Mouse (Mus musculus) heart, postnatal 0 days (tissue): ENCODE measurements around the gene Zfp646. TPM values are rescaled to one million over a fixed set of nuclear protein-coding genes. Genes with fewer than 3 reads are reported as not detected.

Experiments
- ATAC-seq: fragments of 200-750 bp; cut with Nextera tagmentation; 2 replicates; pipeline ENCODE4 v1.8.0; 2017; ENCODE audit warnings: low read depth, moderate number of reproducible peaks, moderate library complexity; ENCODE audit not compliant: insufficient read depth
- DNase-seq: peaks from one replicate; pipeline ENCODE4 v3.0.0-alpha.2; 2016; ENCODE audit warnings: low spot score
- H3K27ac ChIP-seq: fragments of 300-500 bp; sonication (generic); 2 replicates; pipeline ENCODE4 v1.5.1; 2014; ENCODE audit warnings: low read depth, mild to moderate bottlenecking
- H3K27me3 ChIP-seq: fragments of 300-500 bp; sonication (generic); 2 replicates; pipeline ENCODE4 v1.6.1; 2014; ENCODE audit warnings: low read length, mixed read lengths; ENCODE audit not compliant: control insufficient read depth, insufficient read depth
- H3K36me3 ChIP-seq: fragments of 300-500 bp; sonication (generic); replicated peaks from 2 replicates; pipeline ENCODE4 v1.6.1; 2014; ENCODE audit warnings: low read length, mixed read lengths; ENCODE audit not compliant: control insufficient read depth, insufficient read depth
- H3K4me1 ChIP-seq: fragments of 300-500 bp; sonication (generic); 2 replicates; pipeline ENCODE4 v1.6.1; 2014; ENCODE audit warnings: antibody characterized with exemption; ENCODE audit not compliant: control insufficient read depth, insufficient read depth
- H3K4me2 ChIP-seq: fragments of 300-500 bp; sonication (generic); 2 replicates; pipeline ENCODE4 v1.6.1; 2014; ENCODE audit warnings: low read depth, mild to moderate bottlenecking, low read length, moderate library complexity
- H3K4me3 ChIP-seq: fragments of 300-500 bp; sonication (generic); 2 replicates; pipeline ENCODE4 v1.5.1; 2014; ENCODE audit warnings: low read depth, low read length
- H3K9ac ChIP-seq: fragments of 300-500 bp; sonication (generic); replicated peaks from 2 replicates; pipeline ENCODE4 v1.6.1; 2014; ENCODE audit warnings: low read depth, low read length, mixed read lengths
- H3K9me3 ChIP-seq: fragments of 300-500 bp; sonication (generic); replicated peaks from 2 replicates; pipeline ENCODE4 v1.6.1; 2016; ENCODE audit warnings: low read length; ENCODE audit not compliant: control insufficient read depth
- CTCF ChIP-seq: IDR thresholded peaks from 2 replicates; pipeline ENCODE4 v1.5.1; 2016; ENCODE audit warnings: antibody characterized with exemption, control low read depth, low read depth
- EP300 ChIP-seq: IDR thresholded peaks from 2 replicates; pipeline ENCODE4 v1.6.1; 2016; ENCODE audit warnings: antibody characterized with exemption, low read depth
- WGBS: fragments of 180-500 bp; shearing (Covaris S2); extraction: QIAGEN DNeasy Blood & Tissue Kit; methylation state at CpG from one replicate; pipeline ENCODE4 v1.1.7; 2014; 5-methylcytosine and 5-hydroxymethylcytosine counted together
- polyA plus RNA-seq: library from polyadenylated mRNA; unstranded; fragments of >200 nt; fragmentation: Nextera tagmentation; extraction: Ambion mirVana; gene quantifications from 2 replicates; pipeline ENCODE4 v1.2.1, GENCODE M21; 2015
- total RNA-seq: library from RNA; depleted of rRNA; stranded (reverse); fragments of >200 nt; gene quantifications from 2 replicates; pipeline ENCODE4 v1.2.3, GENCODE M21; 2014; ENCODE audit warnings: low replicate concordance

The Zfp646 gene
- total and polyA plus RNA-seq, 2 experiments from 2014 or later = 3.0 to 19.5 TPM

GRCm38 (mm10) chr7:127921516-127921915, 45.5 kb downstream of the Zfp646 start:
- TF ChIP-seq EP300 (no peak), CTCF (0 out of 2 replicates have a peak, but pooled peaks have one; percentile 22)
- Histone ChIP-seq H3K27me3 (no peaks in the 10 kb centered on the region), H3K9me3 (no peaks in the 10 kb centered on the region), H3K9ac (no peak overlapping the region), H3K4me3 (no peak overlapping the region), H3K36me3 (peaks cover 32% of the 10 kb centered on the region), H3K27ac (no peak overlapping the region), H3K4me1 (no peaks in the 10 kb centered on the region), H3K4me2 (no peak overlapping the region)
- DNase-seq = no peak
- ATAC-seq = no peak
- 61% methylated on average over 8 of the region's 8 CpGs for WGBS

GRCm38 (mm10) chr7:127922451-127923275, 46.6 kb downstream of the Zfp646 start:
- Histone ChIP-seq H3K27ac (no peak overlapping the region), H3K4me3 (no peak overlapping the region), H3K9me3 (no peaks in the 10 kb centered on the region), H3K27me3 (no peaks in the 10 kb centered on the region), H3K4me1 (no peaks in the 10 kb centered on the region), H3K4me2 (no peak overlapping the region), H3K9ac (no peak overlapping the region), H3K36me3 (peaks cover 25% of the 10 kb centered on the region)
- no peak for DNase-seq
- no peak for ATAC-seq
- TF ChIP-seq CTCF (no peak), EP300 (no peak)
- 73% methylated on average over 6 of the region's 6 CpGs for WGBS

GRCm38 (mm10) chr7:127923714-127924113, 47.7 kb downstream of the Zfp646 start:
- 91% methylated on average over 5 of the region's 5 CpGs for WGBS
- H3K36me3 ChIP-seq = peaks cover 25% of the 10 kb centered on the region
- H3K9ac ChIP-seq = no peak overlapping the region
- DNase-seq = no peak
- no peak for ATAC-seq
- H3K27ac ChIP-seq = no peak overlapping the region
- no peak for TF ChIP-seq CTCF
- TF ChIP-seq EP300 = no peak
- H3K4me3 ChIP-seq = no peak overlapping the region
- no peak overlapping the region for H3K4me2 ChIP-seq
- no peaks in the 10 kb centered on the region for H3K27me3 ChIP-seq
- H3K9me3 ChIP-seq = no peaks in the 10 kb centered on the region
- no peaks in the 10 kb centered on the region for H3K4me1 ChIP-seq

- H3K4me2 ChIP-seq = no peak overlapping the region
- 71% methylated on average over 5 of the region's 5 CpGs for WGBS
- no peak for DNase-seq
- H3K9me3 ChIP-seq = no peaks in the 10 kb centered on the region
- no peak overlapping the region for H3K9ac ChIP-seq
- ATAC-seq = no peak
- H3K4me1 ChIP-seq = 0 out of 2 replicates have a peak, but pooled peaks cover 5% of the 10 kb centered on the region
- H3K27me3 ChIP-seq = 0 out of 2 replicates have a peak, but pooled peaks cover 4% of the 10 kb centered on the region
- TF ChIP-seq EP300 (no peak), CTCF (no peak)
- H3K36me3 ChIP-seq = peaks cover 25% of the 10 kb centered on the region
- H3K4me3 ChIP-seq = no peak overlapping the region
- no peak overlapping the region for H3K27ac ChIP-seq
These were observed 49.2 kb downstream of the Zfp646 start for GRCm38 (mm10) chr7:127925252-127925651.

- no peak for TF ChIP-seq EP300
- no peak for TF ChIP-seq CTCF
- Histone ChIP-seq H3K4me3 (no peak overlapping the region), H3K27ac (no peak overlapping the region), H3K4me1 (0 out of 2 replicates have a peak, but pooled peaks cover 5% of the 10 kb centered on the region), H3K27me3 (0 out of 2 replicates have a peak, but pooled peaks cover 4% of the 10 kb centered on the region), H3K4me2 (no peak overlapping the region), H3K9ac (no peak overlapping the region), H3K9me3 (no peaks in the 10 kb centered on the region), H3K36me3 (peaks cover 21% of the 10 kb centered on the region)
- no peak for ATAC-seq
- 93% methylated on average over 8 of the region's 8 CpGs for WGBS
- DNase-seq = no peak
These were observed 50.0 kb downstream of the Zfp646 start for GRCm38 (mm10) chr7:127926066-127926465.
